Mouse (Mus musculus) heart, adult 2 months (tissue): ENCODE measurements at regions not wholly inside any gene's neighbourhood (a gene's known extent, or its start where the extent isn't known, plus 50 kb on each side); places are given as distances from the start of the nearest gene placed in this dataset.

Source experiments
- CTCF ChIP-seq: fragments of 200-600 bp; IDR thresholded peaks from 2 replicates; pipeline ENCODE4 v1.8.1; 2022; ENCODE audit warnings: antibody characterized with exemption, mild to moderate bottlenecking, moderate library complexity
- POLR2A ChIP-seq: fragments of 200-500 bp; IDR thresholded peaks from 2 replicates; pipeline ENCODE4 v1.6.1; 2011; ENCODE audit warnings: mild to moderate bottlenecking, low read depth, low read length, control low read depth; ENCODE audit not compliant: insufficient read depth

GRCm38 (mm10) chr2:18445809-18446208, 53.2 kb upstream of the Dnajc1 start:
- TF ChIP-seq CTCF: no peak
- TF ChIP-seq POLR2A: no peak
